Mouse (Mus musculus): Measurements from ENCODE around the gene Ttyh2. TPM values are rescaled to one million over a fixed set of nuclear protein-coding genes. Genes with fewer than 3 reads are reported as not detected.
A peak's percentile ranks its signal among the peaks of the same experiment; 100 is the strongest.

Ttyh2 gene
- polyA plus RNA-seq, 1 experiment from 2014 or later: 33.0 TPM

DNA sequence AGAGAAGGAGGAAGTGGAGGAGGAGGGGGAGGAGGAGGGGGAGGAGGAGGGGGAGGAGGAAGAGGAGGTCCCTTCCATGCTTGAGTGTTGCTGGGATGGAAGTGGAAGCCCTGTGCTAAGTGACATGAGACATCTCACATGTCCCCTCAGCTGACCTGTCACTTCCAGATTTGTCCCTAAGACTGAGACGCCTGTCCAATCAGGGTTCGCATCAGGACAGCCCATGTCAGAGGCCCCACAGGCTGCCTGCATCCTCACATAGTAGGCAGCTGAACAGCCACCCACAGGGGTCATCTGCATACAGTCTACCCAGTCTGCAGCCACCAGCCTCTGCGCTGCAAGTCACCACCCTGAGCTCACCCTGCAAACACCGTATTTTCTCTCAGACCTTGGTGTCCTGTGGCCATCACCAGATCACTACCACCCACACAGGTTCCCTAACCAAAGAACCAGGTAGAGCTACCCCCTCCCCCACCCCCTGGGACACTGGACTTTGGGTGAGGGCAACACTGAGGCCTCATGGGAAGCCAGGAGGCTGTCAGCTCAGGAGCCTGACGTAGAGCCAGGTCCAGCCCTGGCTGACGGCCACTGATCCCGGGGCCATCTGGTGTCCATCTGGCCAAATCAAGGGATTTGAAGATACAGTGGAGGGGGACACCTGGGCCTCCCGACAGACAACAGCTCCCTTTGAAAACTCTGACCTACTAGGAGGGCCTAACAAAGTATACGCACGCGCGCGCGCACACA is 9.6 kb downstream of the Ttyh2 start:
- Histone ChIP-seq H3K27me3 (no peaks in the 10 kb centered on the region), H3K9me3 (no peaks in the 10 kb centered on the region), H3K36me3 (0 out of 2 replicates have a peak, but pooled peaks cover under 1% of the 10 kb centered on the region), H3K27ac (no peak overlapping the region), H3K4me3 (no peak overlapping the region), H3K9ac (no peak overlapping the region), H3K4me1 (replicated peaks) (peaks cover 33% of the 10 kb centered on the region), H3K4me2 (no peak overlapping the region)
- no peak for ATAC-seq (ENCODE audit: low FRiP score)
- 71% methylated on average over 14 of the region's 14 CpGs for WGBS

DNA sequence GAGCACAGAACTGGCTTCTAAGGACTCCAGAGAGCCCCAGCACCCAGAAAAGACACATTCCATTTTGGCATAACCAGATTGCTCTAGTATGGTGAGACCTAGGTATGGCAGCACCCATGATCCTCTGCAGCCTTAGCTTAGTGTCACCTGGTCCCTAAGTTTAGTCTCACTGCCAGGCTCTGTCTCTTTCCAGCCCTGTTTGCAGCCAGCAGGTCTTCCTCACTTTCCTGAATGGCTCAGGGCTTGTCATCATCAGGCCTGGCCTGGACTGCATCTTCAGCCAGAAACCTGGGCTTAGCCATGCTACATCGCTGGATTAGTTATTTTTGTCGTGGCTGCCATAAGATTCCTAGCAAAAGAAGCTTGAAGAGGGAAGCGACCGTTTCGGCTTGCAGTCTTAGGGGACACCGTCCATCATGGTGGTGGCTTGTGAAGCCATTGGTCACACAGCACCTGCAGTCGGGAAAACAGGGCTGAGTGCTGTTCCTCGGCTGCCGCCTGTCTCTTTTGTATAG is 10.4 kb downstream of the Ttyh2 start:
- Histone ChIP-seq H3K4me3 (no peak overlapping the region), H3K27ac (no peak overlapping the region), H3K9ac (no peak overlapping the region), H3K27me3 (no peaks in the 10 kb centered on the region), H3K36me3 (0 out of 2 replicates have a peak, but pooled peaks cover 7% of the 10 kb centered on the region), H3K4me2 (no peak overlapping the region), H3K9me3 (no peaks in the 10 kb centered on the region), H3K4me1 (replicated peaks) (peaks cover 25% of the 10 kb centered on the region)
- 75% methylated on average over 9 of the region's 9 CpGs for WGBS
- ATAC-seq (ENCODE audit: low FRiP score): no peak

- 92% methylated on average over 16 of the region's 16 CpGs for WGBS
- Histone ChIP-seq H3K27ac (no peak overlapping the region), H3K9ac (no peak overlapping the region), H3K36me3 (0 out of 2 replicates have a peak, but pooled peaks cover 8% of the 10 kb centered on the region), H3K4me3 (no peak overlapping the region), H3K4me2 (no peak overlapping the region), H3K27me3 (no peaks in the 10 kb centered on the region), H3K4me1 (replicated peaks) (peaks cover 21% of the 10 kb centered on the region), H3K9me3 (no peaks in the 10 kb centered on the region)
- no peak for ATAC-seq (ENCODE audit: low FRiP score)
Measured at GRCm38 (mm10) chr11:114686221-114686959, 11.2 kb downstream of the Ttyh2 start.

DNA sequence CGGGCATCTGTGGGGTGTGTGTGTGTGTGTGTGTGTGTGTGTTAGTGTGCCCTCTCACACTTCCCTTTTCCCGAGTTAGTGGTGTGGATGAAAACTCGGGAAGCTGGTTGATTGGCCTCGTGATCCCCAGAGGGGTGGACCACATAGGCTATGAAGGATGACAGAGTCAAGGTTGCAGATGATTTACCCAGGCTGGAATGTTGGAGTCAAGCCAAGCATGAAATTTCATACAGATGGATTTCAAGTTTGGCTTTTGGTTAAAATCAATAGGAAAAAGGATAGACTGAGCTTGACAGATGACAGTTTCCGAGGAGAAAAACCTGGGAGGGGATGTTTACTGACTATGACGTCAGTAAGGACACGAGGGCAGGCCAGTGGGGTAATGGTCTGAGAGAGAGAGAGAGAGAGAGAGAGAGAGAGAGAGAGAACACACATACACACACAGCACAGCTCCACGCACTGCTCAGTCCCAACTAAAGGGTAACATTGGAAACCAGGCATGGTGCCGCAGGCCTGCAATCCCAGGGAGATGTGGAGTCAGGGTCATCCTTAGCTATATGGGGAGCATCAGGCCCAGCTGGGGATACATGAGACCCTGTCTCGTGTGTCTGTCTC is 12.4 kb downstream of the Ttyh2 start:
- Histone ChIP-seq H3K36me3 (0 out of 2 replicates have a peak, but pooled peaks cover 8% of the 10 kb centered on the region), H3K4me2 (no peak overlapping the region), H3K27me3 (no peaks in the 10 kb centered on the region), H3K27ac (peak overlapping the region; percentile 48; the same call in 1 of the 2 replicates), H3K9ac (no peak overlapping the region), H3K9me3 (no peaks in the 10 kb centered on the region), H3K4me1 (replicated peaks) (peaks cover 29% of the 10 kb centered on the region), H3K4me3 (no peak overlapping the region)
- 41% methylated on average over 9 of the region's 10 CpGs for WGBS
- ATAC-seq (ENCODE audit: low FRiP score): no peak

DNA sequence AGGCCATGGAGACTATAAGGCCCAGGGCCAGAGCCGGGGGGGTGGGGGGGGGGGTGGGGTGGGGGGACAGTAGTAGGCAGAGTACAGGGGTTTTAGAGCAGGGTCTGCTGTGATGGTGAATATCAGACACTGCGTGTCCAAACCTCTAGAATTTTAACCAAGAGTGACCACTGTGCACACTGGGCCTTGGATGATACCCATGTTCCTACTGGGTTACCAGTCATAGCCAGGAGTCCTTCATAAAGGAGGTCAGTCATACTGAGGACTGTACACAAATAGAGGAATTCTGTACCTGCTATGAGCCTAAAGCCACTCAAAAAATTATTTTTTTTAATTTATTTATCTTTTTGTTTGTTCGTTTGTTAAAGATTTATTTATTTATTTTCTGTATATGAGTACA is 13.5 kb downstream of the Ttyh2 start:
- no peak overlapping the region for H3K4me2 ChIP-seq
- no peak overlapping the region for H3K27ac ChIP-seq
- ATAC-seq (ENCODE audit: low FRiP score): no peak
- no peaks in the 10 kb centered on the region for H3K27me3 ChIP-seq
- H3K9me3 ChIP-seq: no peaks in the 10 kb centered on the region
- no peak overlapping the region for H3K4me3 ChIP-seq
- H3K9ac ChIP-seq: no peak overlapping the region
- 96% methylated on average over 2 of the region's 3 CpGs for WGBS
- H3K36me3 ChIP-seq: 0 out of 2 replicates have a peak, but pooled peaks cover 8% of the 10 kb centered on the region
- H3K4me1 ChIP-seq (replicated peaks): peaks cover 29% of the 10 kb centered on the region

- Histone ChIP-seq H3K27ac (no peak overlapping the region), H3K9ac (no peak overlapping the region), H3K27me3 (no peaks in the 10 kb centered on the region), H3K4me2 (no peak overlapping the region), H3K4me3 (no peak overlapping the region), H3K9me3 (no peaks in the 10 kb centered on the region), H3K4me1 (replicated peaks) (peaks cover 17% of the 10 kb centered on the region), H3K36me3 (0 out of 2 replicates have a peak, but pooled peaks cover 8% of the 10 kb centered on the region)
- 88% methylated on average over 15 of the region's 15 CpGs for WGBS
- ATAC-seq (ENCODE audit: low FRiP score): no peak
Measured at GRCm38 (mm10) chr11:114690192-114690591, 15.0 kb downstream of the Ttyh2 start.

DNA sequence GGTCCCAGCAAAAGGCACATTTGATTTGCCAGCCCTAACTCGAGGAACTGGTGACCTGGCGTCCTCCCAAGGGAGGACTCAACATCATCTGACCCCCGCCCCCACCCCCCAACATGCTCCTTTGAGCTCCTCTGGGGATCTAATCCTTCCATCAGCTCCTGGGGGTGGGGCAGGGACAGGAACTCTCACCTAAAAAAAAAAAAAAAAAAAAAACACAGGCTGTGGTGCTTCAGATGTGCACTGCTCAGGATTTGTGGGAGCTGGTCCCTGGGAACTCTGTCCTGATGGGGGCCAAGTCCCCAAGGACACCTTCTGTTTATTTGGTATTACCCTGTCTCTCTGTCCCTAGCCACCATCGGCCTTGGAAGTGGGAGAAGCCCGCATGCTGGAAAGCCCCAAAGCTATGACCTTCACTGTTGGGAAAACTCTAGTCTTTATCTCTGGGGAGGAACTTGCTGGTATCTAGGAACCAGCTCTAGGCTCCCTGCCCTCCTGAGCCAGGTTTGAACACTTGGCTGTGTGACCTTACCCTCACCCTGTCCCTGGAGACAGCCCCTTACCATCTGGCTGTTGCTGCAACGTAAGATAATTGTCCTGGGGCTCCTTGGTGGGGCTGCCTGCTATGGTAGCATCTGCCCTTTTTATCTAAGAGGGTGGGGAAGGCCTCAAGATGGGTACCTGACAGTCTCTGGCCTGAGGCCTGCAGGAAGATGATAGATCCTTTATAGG is 16.4 kb downstream of the Ttyh2 start:
- 57% methylated on average over 6 of the region's 6 CpGs for WGBS
- Histone ChIP-seq H3K4me3 (no peak overlapping the region), H3K36me3 (peaks cover 13% of the 10 kb centered on the region), H3K27ac (no peak overlapping the region), H3K27me3 (no peaks in the 10 kb centered on the region), H3K9ac (no peak overlapping the region), H3K4me1 (replicated peaks) (peaks cover 12% of the 10 kb centered on the region), H3K4me2 (no peak overlapping the region), H3K9me3 (no peaks in the 10 kb centered on the region)
- ATAC-seq (ENCODE audit: low FRiP score): no peak

- peaks cover 10% of the 10 kb centered on the region for H3K4me1 ChIP-seq (replicated peaks)
- H3K27ac ChIP-seq: no peak overlapping the region
- H3K4me2 ChIP-seq: no peak overlapping the region
- no peak for ATAC-seq (ENCODE audit: low FRiP score)
- peaks cover 18% of the 10 kb centered on the region for H3K36me3 ChIP-seq
- 42% methylated on average over 7 of the region's 7 CpGs for WGBS
- no peak overlapping the region for H3K9ac ChIP-seq
- no peak overlapping the region for H3K4me3 ChIP-seq
- H3K27me3 ChIP-seq: no peaks in the 10 kb centered on the region
- H3K9me3 ChIP-seq: no peaks in the 10 kb centered on the region
Measured at GRCm38 (mm10) chr11:114692601-114693000, 17.4 kb downstream of the Ttyh2 start.

DNA sequence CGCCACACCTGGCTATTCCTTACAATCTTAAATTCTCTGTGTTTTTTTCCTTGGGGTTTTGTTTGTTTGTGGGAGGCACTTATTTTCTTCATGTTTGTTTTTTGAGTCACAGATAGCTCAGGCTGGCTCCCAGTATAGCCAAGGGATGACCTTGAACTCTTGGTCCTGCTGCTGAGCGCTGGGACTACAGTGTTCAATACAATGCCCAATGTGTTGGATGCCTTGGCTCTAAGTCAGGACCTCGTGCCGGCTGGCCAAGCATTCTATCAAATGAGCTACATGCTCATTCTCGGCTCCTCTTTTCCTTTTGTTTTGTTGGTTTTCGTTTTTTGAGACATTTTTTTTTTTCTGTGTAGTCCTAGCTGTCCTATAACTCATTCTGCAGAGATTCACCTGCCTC is 18.2 kb downstream of the Ttyh2 start:
- WGBS: 89% methylated on average over 6 of the region's 6 CpGs
- Histone ChIP-seq H3K36me3 (peaks cover 21% of the 10 kb centered on the region), H3K27me3 (no peaks in the 10 kb centered on the region), H3K27ac (no peak overlapping the region), H3K4me3 (no peak overlapping the region), H3K9ac (no peak overlapping the region), H3K4me2 (no peak overlapping the region), H3K9me3 (no peaks in the 10 kb centered on the region), H3K4me1 (replicated peaks) (peaks cover 8% of the 10 kb centered on the region)
- ATAC-seq (ENCODE audit: low FRiP score): no peak

DNA sequence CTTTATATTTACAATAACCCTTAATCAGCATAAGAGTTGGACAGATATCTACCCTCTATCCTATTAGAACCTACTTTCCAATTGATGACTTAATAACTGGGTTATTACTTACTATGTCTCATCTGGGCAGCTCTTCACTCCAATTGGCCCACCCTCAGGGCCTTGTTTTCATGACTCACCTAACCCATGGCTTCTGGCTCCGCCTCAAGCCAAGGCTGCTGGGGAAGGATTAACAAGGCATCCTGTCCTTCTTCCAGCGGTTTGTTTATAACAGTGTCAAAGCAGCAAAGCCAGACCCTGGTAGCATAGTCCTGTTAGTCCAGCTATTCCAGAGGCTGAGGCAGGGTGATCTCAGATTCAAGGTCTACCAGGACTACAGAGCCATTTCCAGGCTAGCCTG is 19.2 kb downstream of the Ttyh2 start:
- peaks cover 8% of the 10 kb centered on the region for H3K4me1 ChIP-seq (replicated peaks)
- no peak overlapping the region for H3K4me3 ChIP-seq
- H3K27ac ChIP-seq: no peak overlapping the region
- no peaks in the 10 kb centered on the region for H3K9me3 ChIP-seq
- H3K36me3 ChIP-seq: peaks cover 21% of the 10 kb centered on the region
- no peak for ATAC-seq (ENCODE audit: low FRiP score)
- H3K27me3 ChIP-seq: no peaks in the 10 kb centered on the region
- 89% methylated on average over 2 of the region's 2 CpGs for WGBS
- no peak overlapping the region for H3K9ac ChIP-seq
- no peak overlapping the region for H3K4me2 ChIP-seq

- no peak overlapping the region for H3K27ac ChIP-seq
- H3K36me3 ChIP-seq: peaks cover 13% of the 10 kb centered on the region
- peaks cover 13% of the 10 kb centered on the region for H3K4me1 ChIP-seq (replicated peaks)
- WGBS: 93% methylated on average over 7 of the region's 7 CpGs
- no peak for ATAC-seq (ENCODE audit: low FRiP score)
- no peak overlapping the region for H3K9ac ChIP-seq
- no peak overlapping the region for H3K4me3 ChIP-seq
- H3K4me2 ChIP-seq: no peak overlapping the region
- H3K27me3 ChIP-seq: no peaks in the 10 kb centered on the region
- H3K9me3 ChIP-seq: no peaks in the 10 kb centered on the region
Measured at GRCm38 (mm10) chr11:114698496-114698895, 23.3 kb downstream of the Ttyh2 start.

DNA sequence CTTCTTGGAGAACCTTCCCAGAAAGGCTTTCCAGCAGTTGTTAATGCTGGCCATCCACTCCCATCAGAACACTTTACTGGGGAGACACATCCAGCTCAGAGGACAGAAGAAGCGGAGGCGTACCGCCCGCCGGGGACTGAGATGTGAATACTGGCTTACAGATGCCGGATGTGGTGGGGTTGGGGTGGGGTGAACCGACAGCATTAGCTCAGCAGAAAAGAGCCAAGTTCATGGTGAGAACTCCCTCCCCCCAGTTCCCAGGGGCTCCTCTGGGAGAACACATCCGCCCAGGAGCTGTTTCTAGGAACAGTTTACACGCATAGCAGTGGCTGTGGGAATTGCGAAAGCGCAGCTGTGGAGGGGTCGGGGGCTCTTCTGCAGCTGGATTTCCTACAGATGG is 24.3 kb downstream of the Ttyh2 start:
- 88% methylated on average over 12 of the region's 12 CpGs for WGBS

More for the DNA sequence above, 24.3 kb downstream of the Ttyh2 start:
- no peak overlapping the region for H3K4me2 ChIP-seq
- ATAC-seq (ENCODE audit: low FRiP score): no peak
- peaks cover 13% of the 10 kb centered on the region for H3K36me3 ChIP-seq
- no peak overlapping the region for H3K9ac ChIP-seq
- H3K4me3 ChIP-seq: no peak overlapping the region
- no peaks in the 10 kb centered on the region for H3K27me3 ChIP-seq
- no peaks in the 10 kb centered on the region for H3K9me3 ChIP-seq
- no peak overlapping the region for H3K27ac ChIP-seq
- H3K4me1 ChIP-seq (replicated peaks): peaks cover 23% of the 10 kb centered on the region

Measured in hindbrain, embryonic 13.5 days (tissue).